In the genomic region with DNA sequence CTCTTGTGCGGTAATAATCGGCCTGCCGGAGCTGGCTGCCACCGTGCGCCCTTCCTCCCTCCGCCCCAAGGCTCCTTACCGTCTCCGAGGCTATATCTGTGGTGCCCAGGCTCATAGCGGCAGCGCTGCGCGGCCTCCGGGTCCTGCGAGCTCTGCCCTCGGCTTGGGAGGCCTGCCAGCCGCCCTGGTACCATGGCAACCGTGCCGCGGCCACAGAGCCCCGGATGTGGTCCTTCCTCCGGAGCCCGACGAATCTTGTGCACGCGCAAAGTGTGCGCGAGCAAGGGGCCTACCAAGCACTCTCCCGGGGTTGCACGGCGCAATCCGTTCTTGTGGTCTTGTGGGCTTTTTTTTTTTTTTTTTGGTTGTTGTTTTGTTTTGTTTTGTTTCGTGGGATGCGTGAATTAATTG, we compare ENCODE assay signal across 8 mouse cellular contexts. TPM values are rescaled to one million over a fixed set of nuclear protein-coding genes. Genes with fewer than 3 reads are reported as not detected.
DNase-seq lines count a peak whose midpoint lies in the region; ATAC-seq lines count a peak whose summit lies in the region.

A gene (minus strand): TSS at position 276 of the 411 bp plus-strand sequence.

- no peaks in the 10 kb centered on the region for H3K27me3 ChIP-seq in hindbrain, embryonic 12.5 days

- H3K4me3 ChIP-seq in hindbrain, embryonic 12.5 days = peak within 1 kb of the TSS; percentile 79

- peak; percentile 95 for DNase-seq in Muller cell, postnatal 12 days (ENCODE audit: inconsistent ontology term)
- peak; percentile 96 for DNase-seq in cerebellum, adult 9-11 months
- DNase-seq in frontal cortex, postnatal 10 days (ENCODE audit: low spot score in 2 of 2) = peak; percentile 89 to 93
- DNase-seq in layer of hippocampus, postnatal 25 days (ENCODE audit: extremely low spot score in 1 of 2, low spot score in 1 of 2) = peak; percentile 92 to 95
- DNase-seq in lung, postnatal 25 days (ENCODE audit: low spot score) = peak; percentile 94
- peak; percentile 94 for DNase-seq in retina, embryonic 14.5 days (ENCODE audit: low spot score)
- peak; percentile 97 for DNase-seq in thymus, postnatal 4 days

- H3K4me1 ChIP-seq in hindbrain, embryonic 12.5 days = peaks cover 41% of the 10 kb centered on the region

- peaks cover 13% of the 10 kb centered on the region for H3K36me3 ChIP-seq in hindbrain, embryonic 12.5 days

- H3K9me3 ChIP-seq in hindbrain, embryonic 12.5 days (replicated peaks) = no peaks in the 10 kb centered on the region

- H3K9ac ChIP-seq in hindbrain, embryonic 12.5 days = peak within 1 kb of the TSS; percentile 86

- H3K4me2 ChIP-seq in hindbrain, embryonic 12.5 days (replicated peaks) = peak within 1 kb of the TSS; percentile 83

- peak within 1 kb of the TSS; percentile 86 for H3K27ac ChIP-seq in hindbrain, embryonic 12.5 days

- WGBS in hindbrain, embryonic 12.5 days = under 1% methylated on average over 32 of the region's 33 CpGs

- peak; percentile 61 for ATAC-seq in hindbrain, embryonic 12.5 days (ENCODE audit: low FRiP score)

RNA-seq across cellular contexts. Expression of the gene that starts here (rescaled TPM):
- polyA plus RNA-seq in hindbrain, embryonic 12.5 days (2016; fragmentation: Nextera tagmentation; extraction: Ambion mirVana) = 31.3 and 31.7 TPM in 2 replicates
- total RNA-seq in layer of hippocampus, postnatal 25 days (2021) = 10 to 100 TPM; 38.5 to 60.6 TPM

Comparison
In these comparisons a context has a peak if more than half of its experiments do, and no peak if none do; other contexts are left out.
1. Peak in every context shown above with its lines: DNase-seq, ATAC-seq, H3K4me3 ChIP-seq and H3K27ac ChIP-seq.